Mouse (Mus musculus) brain, embryonic 14.5 days (tissue): Measurements from ENCODE around the gene Cwh43.

Source experiments
- CTCF ChIP-seq: fragments of 200-500 bp; IDR thresholded peaks from 2 replicates; pipeline ENCODE4 v1.5.1; 2012; ENCODE audit warnings: inconsistent platforms, mild to moderate bottlenecking, moderate library complexity, borderline replicate concordance; ENCODE audit not compliant: insufficient read depth, insufficient read length; ENCODE audit errors: extremely low read depth
- POLR2A ChIP-seq: fragments of 200-500 bp; IDR thresholded peaks from 2 replicates; pipeline ENCODE4 v1.6.1; 2012; ENCODE audit warnings: mild to moderate bottlenecking, inconsistent platforms, borderline replicate concordance; ENCODE audit not compliant: poor library complexity, insufficient read depth, insufficient read length, severe bottlenecking; ENCODE audit errors: extremely low read depth

- TF ChIP-seq CTCF: no peak
- TF ChIP-seq POLR2A: no peak
These were observed 25.0 kb upstream of the Cwh43 start for GRCm38 (mm10) chr5:73380829-73381228.
